Mouse (Mus musculus) CH12.LX (cell line): ENCODE data around the gene Ptprg. TPM values are rescaled to one million over a fixed set of nuclear protein-coding genes. Genes with fewer than 3 reads are reported as not detected.

Experiments
- DNase-seq: peaks from one replicate; pipeline ENCODE4 v3.0.0-alpha.2; 2013; ENCODE audit errors: extremely low read depth
- H3K27ac ChIP-seq: 2 replicates; pipeline ENCODE4 v1.5.1; 2012; ENCODE audit warnings: low read depth, mild to moderate bottlenecking, control low read depth, moderate library complexity; ENCODE audit not compliant: insufficient read depth
- H3K27me3 ChIP-seq: replicated peaks from 2 replicates; pipeline ENCODE3; 2012; ENCODE audit warnings: inconsistent platforms
- H3K36me3 ChIP-seq, 2 experiments: replicated peaks in 1 of 2; 2 replicates each; pipeline versions ENCODE3 to v1.6.1; 2012; ENCODE audit warnings: inconsistent platforms in 1 of 2, low read length in 1 of 2, mild to moderate bottlenecking in 1 of 2, mixed read lengths in 1 of 2, moderate library complexity in 1 of 2; ENCODE audit not compliant: control insufficient read depth in 1 of 2, insufficient read depth in 1 of 2
- H3K4me1 ChIP-seq, 2 experiments: 2 replicates each; pipeline ENCODE4 v1.6.1; 2012; ENCODE audit warnings: inconsistent platforms in 1 of 2, moderate library complexity in 1 of 2; ENCODE audit not compliant: insufficient read depth in 2 of 2, control insufficient read depth in 1 of 2
- H3K4me2 ChIP-seq: 2 replicates; pipeline ENCODE4 v1.6.1; 2012; ENCODE audit warnings: low read depth, mild to moderate bottlenecking, control low read depth; ENCODE audit not compliant: poor library complexity, insufficient read depth, severe bottlenecking
- H3K4me3 ChIP-seq, 3 experiments: fragments of 150-350 bp in 1 of 3; sonication (generic) in 1 of 3; replicated peaks in 1 of 3; 2 replicates each; pipeline versions ENCODE3 to v1.5.1; 2011 to 2012; ENCODE audit warnings: low read depth in 2 of 3, low read length in 2 of 3, mild to moderate bottlenecking in 2 of 3, moderate library complexity in 2 of 3, control low read depth in 1 of 3, improper control_type of control experiment in 1 of 3, inconsistent platforms in 1 of 3, mixed read lengths in 1 of 3; ENCODE audit not compliant: poor library complexity in 1 of 3
- H3K79me2 ChIP-seq: replicated peaks from 2 replicates; pipeline ENCODE4 v1.6.1; 2012; ENCODE audit warnings: mild to moderate bottlenecking, moderate library complexity; ENCODE audit not compliant: control insufficient read depth, poor library complexity, insufficient read depth, severe bottlenecking; ENCODE audit errors: extremely low read depth
- H3K9ac ChIP-seq: 2 replicates; pipeline ENCODE4 v1.6.1; 2012; ENCODE audit warnings: low read depth, mild to moderate bottlenecking, control low read depth, moderate library complexity; ENCODE audit not compliant: insufficient read depth
- H3K9me3 ChIP-seq: replicated peaks from 2 replicates; pipeline ENCODE3; 2012; ENCODE audit warnings: low read length, inconsistent platforms, mixed read lengths
- BHLHE40 ChIP-seq: IDR thresholded peaks from 2 replicates; pipeline ENCODE4 v1.6.1; 2011; ENCODE audit warnings: mild to moderate bottlenecking, low read depth, low read length, improper control_type of control experiment
- CHD1 ChIP-seq: IDR thresholded peaks from 2 replicates; pipeline ENCODE4 v1.6.1; 2012; ENCODE audit warnings: low read depth, low read length, improper control_type of control experiment, inconsistent platforms
- CTCF ChIP-seq, 2 experiments: IDR thresholded peaks in 1 of 2; conservative IDR thresholded peaks in 1 of 2; 2 replicates each; pipeline ENCODE4 v1.5.1; 2011 to 2012; ENCODE audit warnings: low read depth in 2 of 2, low read length in 2 of 2, improper control_type of control experiment in 1 of 2, inconsistent platforms in 1 of 2, mild to moderate bottlenecking in 1 of 2, moderate library complexity in 1 of 2
- E2F4 ChIP-seq: IDR thresholded peaks from 2 replicates; pipeline ENCODE4 v1.6.1; 2011; ENCODE audit warnings: low read depth, low read length, improper control_type of control experiment; ENCODE audit not compliant: insufficient replicate concordance
- EP300 ChIP-seq: IDR thresholded peaks from 2 replicates; pipeline ENCODE4 v1.6.1; 2011; ENCODE audit warnings: low read length, improper control_type of control experiment
- ETS1 ChIP-seq: conservative IDR thresholded peaks from 2 replicates; pipeline ENCODE4 v1.6.1; 2012; ENCODE audit warnings: low read depth, mild to moderate bottlenecking, inconsistent platforms, low read length, improper control_type of control experiment, moderate library complexity
- GABPA ChIP-seq: IDR thresholded peaks from 2 replicates; pipeline ENCODE4 v1.6.1; 2012; ENCODE audit warnings: low read depth, low read length, improper control_type of control experiment, inconsistent platforms; ENCODE audit not compliant: insufficient replicate concordance
- HCFC1 ChIP-seq: IDR thresholded peaks from 2 replicates; pipeline ENCODE4 v1.6.1; 2012; ENCODE audit warnings: low read depth, mild to moderate bottlenecking, inconsistent platforms, low read length, improper control_type of control experiment
- IRF4 ChIP-seq: IDR thresholded peaks from 2 replicates; pipeline ENCODE4 v1.6.1; 2014; ENCODE audit warnings: low read depth, mild to moderate bottlenecking, inconsistent platforms, low read length, improper control_type of control experiment
- JUN ChIP-seq: IDR thresholded peaks from 2 replicates; pipeline ENCODE4 v1.6.1; 2011; ENCODE audit warnings: low read depth, mild to moderate bottlenecking, low read length, improper control_type of control experiment, moderate library complexity; ENCODE audit not compliant: insufficient read depth
- JUND ChIP-seq: conservative IDR thresholded peaks from 2 replicates; pipeline ENCODE4 v1.6.1; 2011; ENCODE audit warnings: low read depth, low read length, improper control_type of control experiment
- MEF2A ChIP-seq: IDR thresholded peaks from 2 replicates; pipeline ENCODE4 v1.6.1; 2014; ENCODE audit warnings: low read depth, mild to moderate bottlenecking, inconsistent platforms, low read length, improper control_type of control experiment, borderline replicate concordance
- MXI1 ChIP-seq: IDR thresholded peaks from 2 replicates; pipeline ENCODE4 v1.6.1; 2011; ENCODE audit warnings: mild to moderate bottlenecking, low read depth, low read length, improper control_type of control experiment
- MYC ChIP-seq: IDR thresholded peaks from 2 replicates; pipeline ENCODE4 v1.6.1; 2011; ENCODE audit warnings: low read depth, mild to moderate bottlenecking, improper control_type of control experiment, low read length
- NELFE ChIP-seq: IDR thresholded peaks from 2 replicates; pipeline ENCODE4 v1.6.1; 2011; ENCODE audit warnings: low read depth, low read length, improper control_type of control experiment
- POLR2AphosphoS2 ChIP-seq: IDR thresholded peaks from 2 replicates; pipeline ENCODE4 v1.6.1; 2011; ENCODE audit warnings: low read depth, low read length, improper control_type of control experiment
- RAD21 ChIP-seq: IDR thresholded peaks from 2 replicates; pipeline ENCODE4 v1.6.1; 2011; ENCODE audit warnings: low read depth, mild to moderate bottlenecking, low read length, improper control_type of control experiment, moderate library complexity
- USF2 ChIP-seq: conservative IDR thresholded peaks from 2 replicates; pipeline ENCODE4 v1.6.1; 2011; ENCODE audit warnings: low read depth, low read length, improper control_type of control experiment
- ZC3H11A ChIP-seq: IDR thresholded peaks from 2 replicates; pipeline ENCODE4 v1.6.1; 2012; ENCODE audit warnings: low read depth, mild to moderate bottlenecking, inconsistent platforms, low read length, improper control_type of control experiment
- ZMIZ1 ChIP-seq: IDR thresholded peaks from 2 replicates; pipeline ENCODE4 v1.6.1; 2012; ENCODE audit warnings: low read depth, mild to moderate bottlenecking, inconsistent platforms, low read length, improper control_type of control experiment
- dilution Hi-C: fragments of 300-500 bp; cut with MboI; formaldehyde crosslinking; loops from 2 replicates; pipeline ENCODE4 v1.14.3; 2020; ENCODE audit warnings: low sequenced_read_pairs; ENCODE audit not compliant: extremely low pct_unique_long_range_greater_than_20kb, extremely low pct_ligation_motif_present
- in situ Hi-C: fragments of 300-500 bp; cut with MboI; formaldehyde crosslinking; loops from 3 replicates; pipeline ENCODE4 v1.14.3; 2019; ENCODE audit warnings: low sequenced_read_pairs, low pct_ligation_motif_present, low pct_unique_long_range_greater_than_20kb, mixed read lengths
- polyA plus RNA-seq: library from polyadenylated mRNA; unstranded; fragments of >175 nt; gene quantifications from 2 replicates; pipeline ENCODE4 v1.2.1, GENCODE M21; 2012; ENCODE audit warnings: low read depth; ENCODE audit not compliant: insufficient read length
- total RNA-seq, 2 experiments: library from RNA; depleted of rRNA; stranded (reverse); fragments of 300-350 nt in 1 of 2; fragments of >200 nt in 1 of 2; gene quantifications; 2 replicates each; pipeline ENCODE4 v1.2.3; 2012 to 2014

Ptprg gene
- total and polyA plus RNA-seq, 3 experiments = 0.08 TPM; not detected in 2

DNA sequence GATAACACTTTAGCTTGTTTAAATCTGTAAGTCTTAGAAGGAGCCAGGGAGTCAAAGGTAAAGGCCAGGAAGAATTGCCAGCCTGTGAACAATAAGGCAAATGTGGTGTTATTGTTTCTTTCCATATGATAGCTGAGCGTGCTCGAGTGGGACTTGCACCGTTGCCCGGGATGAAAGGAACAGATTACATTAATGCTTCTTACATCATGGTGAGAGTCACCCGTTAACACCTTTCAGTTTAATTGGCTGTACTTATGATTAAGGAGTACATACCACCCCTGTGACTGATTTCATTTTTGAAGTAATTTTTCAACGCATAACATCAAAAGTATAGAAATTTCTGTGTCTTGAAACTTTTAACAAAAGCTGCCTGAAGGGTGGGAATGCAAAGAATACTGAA lies 666.5 kb downstream of the Ptprg start:
- Histone ChIP-seq H3K9ac (no peak overlapping the region), H3K79me2 (no peaks in the 10 kb centered on the region), H3K4me3 (no peak overlapping the region), H3K36me3 (no peaks in the 10 kb centered on the region), H3K9me3 (no peaks in the 10 kb centered on the region), H3K4me2 (no peak overlapping the region), H3K4me1 (peaks cover 0 to 7% of the 10 kb centered on the region in 2 experiments; a peak in 2 of 4 replicates), H3K27ac (no peak overlapping the region), H3K27me3 (no peaks in the 10 kb centered on the region)
- dilution Hi-C loops = no loop called here
- in situ Hi-C loops = no loop called here
- no peak for DNase-seq
- TF ChIP-seq ZMIZ1 (no peak), IRF4 (no peak)

DNA sequence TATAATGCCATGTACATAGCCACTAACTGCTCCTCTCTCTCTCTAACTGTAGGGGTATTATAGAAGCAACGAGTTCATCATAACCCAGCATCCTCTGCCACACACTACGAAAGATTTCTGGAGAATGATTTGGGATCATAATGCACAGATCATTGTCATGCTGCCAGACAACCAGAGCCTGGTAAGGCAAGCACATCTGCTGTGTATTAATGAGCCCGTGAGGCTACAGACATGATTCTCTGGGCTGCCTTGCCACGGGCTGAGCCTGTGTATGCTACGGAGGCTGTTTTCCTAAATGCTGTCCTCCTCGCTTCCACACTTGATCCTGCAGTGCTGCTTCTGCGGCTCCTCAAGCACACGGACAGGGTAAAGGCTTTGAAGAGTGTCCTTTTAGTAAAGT lies 667.2 kb downstream of the Ptprg start:
- dilution Hi-C loops (no loop called here), in situ Hi-C loops (no loop called here)
- Histone ChIP-seq H3K9me3 (no peaks in the 10 kb centered on the region), H3K9ac (no peak overlapping the region), H3K27me3 (no peaks in the 10 kb centered on the region), H3K4me1 (peaks cover 0 to 7% of the 10 kb centered on the region in 2 experiments; a peak in 2 of 4 replicates), H3K4me3 (no peak overlapping the region), H3K79me2 (no peaks in the 10 kb centered on the region), H3K36me3 (no peaks in the 10 kb centered on the region), H3K27ac (no peak overlapping the region), H3K4me2 (no peak overlapping the region)
- TF ChIP-seq NELFE = no peak
- no peak for DNase-seq

DNA sequence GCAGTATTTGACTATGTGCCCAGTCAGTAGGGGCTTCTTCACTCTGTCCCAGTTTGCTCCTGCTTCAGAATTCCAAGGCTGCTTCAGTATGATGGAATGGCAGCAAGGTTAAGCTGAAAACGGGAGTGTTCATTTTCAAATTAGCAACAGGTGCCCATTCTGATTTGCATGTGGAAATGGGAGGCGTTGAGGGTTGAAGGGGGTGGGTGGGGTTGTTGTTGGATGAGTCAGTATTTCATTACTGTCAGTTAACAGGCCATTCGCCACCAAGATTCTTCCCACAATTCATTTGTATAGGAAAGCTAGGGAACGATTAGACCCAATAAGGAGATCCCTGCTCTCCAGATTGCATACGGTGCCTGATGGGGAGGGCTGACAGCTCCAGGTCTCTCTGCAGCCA lies 668.2 kb downstream of the Ptprg start:
- H3K9me3 ChIP-seq = no peaks in the 10 kb centered on the region

DNA sequence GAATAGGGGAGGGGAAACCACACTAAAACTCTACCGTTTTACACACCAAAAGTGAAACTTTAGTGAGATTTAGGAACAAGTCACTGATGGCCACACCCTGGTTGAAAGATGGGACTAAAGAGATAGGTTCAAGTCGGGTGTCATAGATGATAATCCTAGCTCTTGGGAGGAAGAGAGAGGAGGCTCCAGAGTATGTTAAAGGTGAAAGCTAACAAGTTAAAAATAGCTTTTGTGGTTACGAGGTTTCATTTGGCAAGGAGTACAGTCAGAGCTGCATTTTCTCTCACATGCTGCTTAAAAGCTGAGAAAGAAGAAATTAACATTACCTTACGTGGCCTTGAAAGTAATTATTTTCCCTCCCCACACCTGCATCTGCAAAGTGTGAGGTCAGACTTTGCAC lies 690.4 kb downstream of the Ptprg start:
- H3K27me3 ChIP-seq = no peaks in the 10 kb centered on the region
- H3K36me3 ChIP-seq = no peaks in the 10 kb centered on the region
- TF ChIP-seq ETS1 (0 out of 2 replicates have a peak, but pooled peaks have one; percentile 24), EP300 (no peak; the same call in 1 of the 2 replicates), JUN (peak; percentile 19; the same call in 1 of the 2 replicates), BHLHE40 (peak; percentile 85), CTCF (conservative IDR thresholded peaks at IDR 0.05 in 1 of 2, IDR thresholded peaks at IDR 0.05 in 1 of 2; ENCODE audit: low read depth in 2 of 2, low read length in 2 of 2) (no peak), RAD21 (no peak), GABPA (no peak), JUND (peak; percentile 26), CHD1 (no peak), MEF2A (peak; percentile 66), MXI1 (no peak), POLR2AphosphoS2 (no peak)
- H3K9me3 ChIP-seq = no peaks in the 10 kb centered on the region
- no peak overlapping the region for H3K4me3 ChIP-seq
- no peak overlapping the region for H3K27ac ChIP-seq
- H3K4me2 ChIP-seq = peak overlapping the region; percentile 89
- in situ Hi-C loops = no loop called here
- DNase-seq = peak; percentile 55
- no peaks in the 10 kb centered on the region for H3K79me2 ChIP-seq
- H3K4me1 ChIP-seq = peaks cover 5 to 20% of the 10 kb centered on the region in 2 experiments; a peak in 3 of 4 replicates
- dilution Hi-C loops = no loop called here
- H3K9ac ChIP-seq = no peak overlapping the region

More for the DNA sequence above, 668.2 kb downstream of the Ptprg start:
- in situ Hi-C loops = no loop called here
- H3K4me1 ChIP-seq = peaks cover 0 to 7% of the 10 kb centered on the region in 2 experiments; a peak in 2 of 4 replicates
- no peaks in the 10 kb centered on the region for H3K27me3 ChIP-seq
- no peaks in the 10 kb centered on the region for H3K79me2 ChIP-seq
- H3K27ac ChIP-seq = no peak overlapping the region
- H3K9ac ChIP-seq = no peak overlapping the region
- no peak overlapping the region for H3K4me2 ChIP-seq
- DNase-seq = peak; percentile 21
- TF ChIP-seq MXI1 (no peak), MEF2A (no peak), ZC3H11A (no peak), MYC (no peak), USF2 (no peak), EP300 (no peak), E2F4 (no peak), JUND (no peak), HCFC1 (no peak)
- no peaks in the 10 kb centered on the region for H3K36me3 ChIP-seq
- no peak overlapping the region for H3K4me3 ChIP-seq
- dilution Hi-C loops = no loop called here
